Mouse (Mus musculus) heart, embryonic 15.5 days (tissue): ENCODE measurements around the gene M1ap. TPM values are rescaled to one million over a fixed set of nuclear protein-coding genes. Genes with fewer than 3 reads are reported as not detected.

Source experiments
- ATAC-seq: fragments of 200-750 bp; cut with Nextera tagmentation; replicated peaks from 2 replicates; pipeline ENCODE4 v1.8.0; 2017; ENCODE audit warnings: low read depth, moderate TSS enrichment; ENCODE audit not compliant: insufficient number of reproducible peaks, insufficient read depth, low FRiP score
- H3K27ac ChIP-seq: fragments of 300-500 bp; sonication (generic); 2 replicates; pipeline ENCODE4 v1.5.1; 2015; ENCODE audit warnings: mild to moderate bottlenecking, inconsistent platforms
- H3K27me3 ChIP-seq: fragments of 300-500 bp; sonication (generic); 2 replicates; pipeline ENCODE4 v1.6.1; 2015; ENCODE audit warnings: inconsistent platforms
- H3K36me3 ChIP-seq: fragments of 300-500 bp; sonication (generic); 2 replicates; pipeline ENCODE4 v1.6.1; 2015; ENCODE audit warnings: mild to moderate bottlenecking, inconsistent platforms
- H3K4me1 ChIP-seq: fragments of 300-500 bp; sonication (generic); replicated peaks from 2 replicates; pipeline ENCODE4 v1.6.1; 2015; ENCODE audit warnings: inconsistent platforms
- H3K4me2 ChIP-seq: fragments of 300-500 bp; sonication (generic); 2 replicates; pipeline ENCODE4 v1.6.1; 2015; ENCODE audit warnings: inconsistent platforms, mild to moderate bottlenecking, moderate library complexity
- H3K4me3 ChIP-seq: fragments of 300-500 bp; sonication (generic); 2 replicates; pipeline ENCODE4 v1.5.1; 2015; ENCODE audit warnings: mild to moderate bottlenecking, inconsistent platforms
- H3K9ac ChIP-seq: fragments of 300-500 bp; sonication (generic); 2 replicates; pipeline ENCODE4 v1.6.1; 2015; ENCODE audit warnings: mild to moderate bottlenecking, inconsistent platforms
- H3K9me3 ChIP-seq: fragments of 300-500 bp; sonication (generic); replicated peaks from 2 replicates; pipeline ENCODE4 v1.6.1; 2016; ENCODE audit warnings: inconsistent platforms
- WGBS: fragments of 180-500 bp; shearing (Covaris S2); methylation state at CpG from one replicate; pipeline ENCODE4 v1.1.7; 2015; ENCODE audit warnings: mixed read lengths; 5-methylcytosine and 5-hydroxymethylcytosine counted together
- polyA plus RNA-seq: library from polyadenylated mRNA; unstranded; fragments of >200 nt; fragmentation: Nextera tagmentation; extraction: Ambion mirVana; gene quantifications from 2 replicates; pipeline ENCODE4 v1.2.1, GENCODE M21; 2015

The M1ap gene
- polyA plus RNA-seq, 1 experiment from 2014 or later: 0.57 TPM

DNA sequence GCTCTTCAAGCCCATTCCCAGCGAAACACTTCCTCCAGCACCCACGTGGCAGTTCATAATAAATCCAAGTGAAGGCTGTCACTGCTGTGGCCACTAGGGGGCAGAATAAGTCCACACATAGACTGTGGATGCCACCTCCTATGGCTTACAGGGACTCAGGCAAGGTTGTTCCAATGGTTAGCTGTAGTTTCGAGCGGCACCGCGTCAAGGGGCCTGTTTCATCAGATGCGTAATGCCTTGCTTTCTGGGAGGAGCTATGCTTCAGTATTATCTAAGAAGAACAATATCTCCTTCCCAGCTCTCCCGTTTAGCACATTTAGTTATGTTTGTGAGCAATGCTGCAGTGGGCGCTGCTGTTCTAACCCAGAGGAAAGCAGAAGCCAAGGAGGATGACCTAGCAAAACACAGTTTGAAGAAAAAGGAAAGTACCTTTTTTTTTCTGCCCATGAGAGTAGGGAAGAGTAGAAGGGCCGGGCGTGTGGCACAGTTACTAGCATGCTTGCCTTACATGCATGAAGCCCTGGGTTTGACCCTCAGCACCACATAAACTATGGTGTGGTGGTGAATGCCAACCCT, 50.1 kb downstream of the M1ap start:
- Histone ChIP-seq H3K4me3 (peak overlapping the region; percentile 34), H3K9me3 (no peaks in the 10 kb centered on the region), H3K36me3 (no peaks in the 10 kb centered on the region), H3K4me1 (peaks cover 10% of the 10 kb centered on the region), H3K9ac (peak overlapping the region; percentile 21; the same call in 1 of the 2 replicates), H3K27ac (peak overlapping the region; percentile 72), H3K4me2 (peak overlapping the region; percentile 59), H3K27me3 (peaks cover 5% of the 10 kb centered on the region; the same call in 1 of the 2 replicates)
- WGBS: 7% methylated on average over 11 of the region's 11 CpGs
- peak; percentile 91 for ATAC-seq

DNA sequence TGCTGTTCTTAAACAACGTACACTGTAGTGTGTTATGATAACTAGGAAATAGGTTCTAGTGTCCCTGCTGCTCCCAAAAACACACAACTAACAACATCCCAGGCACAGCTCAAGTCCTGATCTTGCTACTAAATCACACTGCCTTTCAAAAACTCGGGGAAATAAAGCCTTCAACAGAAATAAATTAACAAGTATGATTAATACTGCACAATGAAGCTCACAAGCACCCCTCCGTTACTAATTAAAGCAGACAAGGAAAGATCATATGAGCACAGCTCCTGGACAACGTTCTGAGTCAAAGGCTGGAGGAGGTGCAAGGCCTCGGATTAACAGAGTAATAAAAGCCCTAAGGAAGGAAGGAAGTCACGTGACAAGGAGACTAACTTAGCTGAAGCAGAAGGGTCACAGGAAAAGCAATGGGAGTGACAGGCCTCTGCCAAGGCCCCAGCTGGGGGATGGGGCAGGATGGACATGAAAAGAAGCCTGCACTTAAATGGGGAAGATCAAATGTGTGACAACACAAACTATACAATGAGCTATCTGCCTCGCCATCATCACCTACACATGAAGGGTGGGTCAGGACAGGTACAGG, 50.9 kb downstream of the M1ap start:
- H3K4me3 ChIP-seq: no peak overlapping the region
- H3K36me3 ChIP-seq: no peaks in the 10 kb centered on the region
- H3K9me3 ChIP-seq: no peaks in the 10 kb centered on the region
- peaks cover 5% of the 10 kb centered on the region; the same call in 1 of the 2 replicates for H3K27me3 ChIP-seq
- no peak overlapping the region for H3K9ac ChIP-seq
- peak overlapping the region; percentile 59; the same call in 1 of the 2 replicates for H3K4me2 ChIP-seq
- peak overlapping the region; percentile 72 for H3K27ac ChIP-seq
- WGBS: 41% methylated on average over 7 of the region's 7 CpGs
- ATAC-seq: no peak; the same call in 1 of the 2 replicates
- peaks cover 10% of the 10 kb centered on the region for H3K4me1 ChIP-seq

DNA sequence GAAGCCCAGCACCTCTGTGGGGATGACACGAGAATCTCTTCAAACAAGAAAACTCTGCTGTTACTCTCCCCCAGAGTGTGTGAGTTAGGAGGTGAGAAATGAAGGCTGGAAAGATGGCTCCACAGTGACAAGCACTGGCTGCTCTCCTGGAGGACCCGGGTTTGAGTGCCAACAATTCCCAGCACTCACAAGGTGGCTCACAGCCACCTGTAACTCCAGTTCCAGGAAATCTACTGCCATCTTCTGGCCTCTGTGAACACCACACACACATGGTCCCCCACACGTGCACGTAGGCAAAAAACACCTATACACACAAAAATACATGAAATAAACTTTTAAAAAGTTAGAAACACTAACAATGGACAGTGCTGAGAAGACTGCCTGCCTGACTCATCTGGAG, 51.6 kb downstream of the M1ap start:
- peaks cover 5% of the 10 kb centered on the region; the same call in 1 of the 2 replicates for H3K27me3 ChIP-seq
- H3K9ac ChIP-seq: no peak overlapping the region
- no peak for ATAC-seq
- H3K9me3 ChIP-seq: no peaks in the 10 kb centered on the region
- H3K4me2 ChIP-seq: no peak overlapping the region
- H3K36me3 ChIP-seq: no peaks in the 10 kb centered on the region
- peaks cover 10% of the 10 kb centered on the region for H3K4me1 ChIP-seq
- H3K4me3 ChIP-seq: no peak overlapping the region
- 70% methylated on average over 4 of the region's 4 CpGs for WGBS
- no peak overlapping the region for H3K27ac ChIP-seq

DNA sequence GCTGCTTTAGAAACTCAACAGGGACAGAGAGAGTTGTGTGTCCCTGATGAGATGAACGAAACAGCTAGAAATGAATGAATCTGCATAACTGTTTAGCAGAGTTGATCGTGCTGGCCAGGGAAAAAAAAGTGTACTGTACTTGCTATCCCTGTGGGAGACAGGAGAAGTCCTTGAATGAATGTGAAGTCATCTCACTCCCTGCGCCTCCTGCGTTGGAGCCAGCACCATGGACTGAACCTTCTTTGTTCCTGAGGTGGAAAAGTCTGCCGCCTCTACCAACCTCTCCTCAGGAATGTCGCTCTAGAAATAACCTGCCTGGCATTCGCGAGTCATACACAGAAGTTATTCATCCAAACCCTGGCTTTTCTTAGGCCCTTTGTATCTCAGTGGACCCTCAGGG, 53.3 kb downstream of the M1ap start:
- H3K27me3 ChIP-seq: peaks cover 3% of the 10 kb centered on the region; the same call in 1 of the 2 replicates
- ATAC-seq: no peak

DNA sequence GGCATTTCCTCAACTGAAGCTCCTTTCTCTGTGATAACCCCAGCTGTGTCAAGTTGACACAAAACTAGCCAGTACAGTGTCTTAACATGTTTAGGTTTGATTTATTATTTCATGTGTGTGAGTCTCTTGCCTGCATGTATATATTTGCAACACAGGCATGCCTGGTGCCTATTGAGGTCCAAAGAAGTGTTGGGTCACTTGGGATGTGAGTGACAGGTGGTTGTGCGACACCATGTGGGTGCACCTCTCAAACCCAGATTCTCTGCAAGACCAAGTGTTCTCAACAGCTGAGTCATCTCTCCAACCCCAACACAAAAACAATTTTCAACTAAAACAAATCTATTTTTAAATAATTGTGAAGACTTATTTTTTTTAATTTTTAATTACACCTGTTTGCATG, 56.4 kb downstream of the M1ap start:
- H3K4me3 ChIP-seq: no peak overlapping the region
- no peaks in the 10 kb centered on the region for H3K36me3 ChIP-seq
- ATAC-seq: no peak
- H3K4me1 ChIP-seq: peaks cover 12% of the 10 kb centered on the region
- H3K9me3 ChIP-seq: no peaks in the 10 kb centered on the region
- H3K27me3 ChIP-seq: no peaks in the 10 kb centered on the region
- no peak overlapping the region for H3K9ac ChIP-seq
- no peak overlapping the region for H3K27ac ChIP-seq
- no peak overlapping the region for H3K4me2 ChIP-seq
- whole genome bisulfite sequencing: 85% methylated on average over 1 of the region's 1 CpGs

More for the DNA sequence above, 53.3 kb downstream of the M1ap start:
- Histone ChIP-seq H3K36me3 (no peaks in the 10 kb centered on the region), H3K27ac (no peak overlapping the region), H3K9me3 (no peaks in the 10 kb centered on the region), H3K4me2 (no peak overlapping the region), H3K4me3 (no peak overlapping the region), H3K4me1 (peaks cover 19% of the 10 kb centered on the region), H3K9ac (no peak overlapping the region)
- WGBS: 52% methylated on average over 8 of the region's 8 CpGs

DNA sequence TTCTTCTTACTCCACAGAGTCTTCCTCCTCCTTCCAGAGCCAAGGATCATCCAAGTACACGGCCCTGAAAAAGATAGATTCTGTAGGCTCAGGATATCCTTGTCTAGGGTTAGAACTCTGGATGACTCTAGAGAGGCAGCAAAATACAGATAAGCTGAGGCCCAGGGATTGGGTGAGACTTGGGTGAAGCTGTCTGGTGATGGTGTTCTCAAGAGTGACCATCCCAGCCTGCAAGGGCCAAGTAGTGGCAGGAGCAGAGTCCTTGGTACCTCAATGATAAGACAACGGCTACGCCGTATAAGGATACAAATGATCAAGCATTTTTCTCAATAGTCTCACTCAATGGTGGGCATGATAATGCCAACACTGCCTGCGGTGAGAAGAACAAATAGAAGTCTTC, 57.1 kb downstream of the M1ap start:
- H3K36me3 ChIP-seq: no peaks in the 10 kb centered on the region
- H3K9me3 ChIP-seq: no peaks in the 10 kb centered on the region
- H3K4me3 ChIP-seq: no peak overlapping the region
- peaks cover 12% of the 10 kb centered on the region for H3K4me1 ChIP-seq
- ATAC-seq: no peak
- no peak overlapping the region for H3K27ac ChIP-seq
- 84% methylated on average over 5 of the region's 5 CpGs for WGBS
- no peaks in the 10 kb centered on the region for H3K27me3 ChIP-seq
- H3K9ac ChIP-seq: no peak overlapping the region
- no peak overlapping the region for H3K4me2 ChIP-seq

DNA sequence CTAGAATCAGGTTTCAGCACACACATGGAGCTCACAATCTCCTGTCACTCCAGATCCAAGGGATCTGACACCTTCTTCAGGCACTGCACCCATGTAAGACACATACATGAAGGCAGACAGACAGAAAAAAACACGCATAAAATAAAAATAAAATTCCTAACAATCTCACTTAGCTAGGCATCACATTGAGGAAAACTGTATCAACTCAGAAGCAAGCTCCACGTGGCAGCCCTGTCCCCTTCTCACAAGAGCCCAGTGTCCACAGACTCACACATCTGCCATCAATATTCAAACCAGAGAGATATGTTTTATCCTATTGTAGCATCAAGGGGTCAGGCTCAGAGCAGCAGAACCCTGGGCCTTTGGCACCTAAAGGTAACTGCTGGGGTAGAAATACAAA, 57.6 kb downstream of the M1ap start:
- H3K4me3 ChIP-seq: no peak overlapping the region
- 77% methylated on average over 2 of the region's 2 CpGs for WGBS
- no peak overlapping the region for H3K9ac ChIP-seq
- no peak for ATAC-seq
- peak overlapping the region; percentile 44; the same call in 1 of the 2 replicates for H3K27ac ChIP-seq
- no peaks in the 10 kb centered on the region for H3K36me3 ChIP-seq
- H3K4me2 ChIP-seq: peak overlapping the region; percentile 22
- H3K27me3 ChIP-seq: no peaks in the 10 kb centered on the region
- no peaks in the 10 kb centered on the region for H3K9me3 ChIP-seq
- H3K4me1 ChIP-seq: peaks cover 12% of the 10 kb centered on the region

DNA sequence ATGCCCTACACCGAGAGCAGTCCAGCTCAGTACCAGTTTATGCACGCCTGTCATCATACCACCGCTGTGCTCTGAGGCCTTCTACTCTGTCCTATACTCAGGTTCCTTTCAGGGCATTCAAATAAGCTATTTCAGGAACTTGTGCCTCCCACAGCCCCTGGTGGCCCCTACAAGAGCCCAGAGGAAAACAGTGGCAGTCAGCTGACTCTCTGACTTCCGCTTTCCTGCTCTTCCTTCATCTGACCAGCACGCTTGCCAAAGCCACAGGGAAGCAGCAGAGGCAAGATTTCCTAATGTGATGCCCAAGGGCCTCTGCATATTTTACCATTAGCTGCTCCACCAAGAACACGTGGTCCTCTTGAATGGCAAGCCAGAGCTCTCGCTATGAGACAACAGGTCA, 58.2 kb downstream of the M1ap start:
- peak; percentile 57 for ATAC-seq
- Histone ChIP-seq H3K36me3 (no peaks in the 10 kb centered on the region), H3K9me3 (no peaks in the 10 kb centered on the region), H3K9ac (no peak overlapping the region), H3K4me2 (peak overlapping the region; percentile 22), H3K27me3 (no peaks in the 10 kb centered on the region), H3K4me1 (peaks cover 12% of the 10 kb centered on the region), H3K27ac (peak overlapping the region; percentile 44), H3K4me3 (no peak overlapping the region)
- 30% methylated on average over 7 of the region's 7 CpGs for WGBS

DNA sequence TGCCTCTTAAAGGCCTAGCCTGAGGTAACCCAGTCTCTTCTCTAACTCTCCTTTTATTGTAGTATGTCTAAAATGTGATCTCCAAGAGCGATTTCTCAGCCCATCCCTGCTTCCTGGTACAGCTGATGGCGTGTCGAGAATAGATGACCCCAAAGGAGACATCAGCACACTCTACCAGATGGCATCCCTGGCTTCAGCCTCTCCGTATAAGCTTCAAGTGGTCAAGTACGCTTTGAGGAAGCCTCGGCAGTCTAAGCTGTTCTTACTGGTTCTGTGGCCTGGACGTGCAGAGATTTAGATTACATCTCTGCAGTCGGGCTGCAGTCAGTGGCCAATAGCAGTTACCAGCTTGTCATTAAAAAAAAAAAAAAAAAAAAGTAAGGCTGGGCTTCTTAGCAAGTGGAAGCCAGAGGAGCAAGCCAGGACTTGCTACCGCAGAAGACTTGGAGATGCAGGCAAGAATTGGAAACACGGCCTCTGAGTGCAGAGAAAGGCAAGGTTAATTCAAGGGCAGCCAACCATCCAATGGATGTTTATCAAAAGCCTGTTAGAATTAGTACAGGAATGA, 58.8 kb downstream of the M1ap start:
- Histone ChIP-seq H3K4me2 (no peak overlapping the region), H3K27ac (peak overlapping the region; percentile 44), H3K27me3 (no peaks in the 10 kb centered on the region), H3K9ac (no peak overlapping the region), H3K4me3 (no peak overlapping the region), H3K9me3 (no peaks in the 10 kb centered on the region), H3K36me3 (no peaks in the 10 kb centered on the region), H3K4me1 (peaks cover 12% of the 10 kb centered on the region)
- ATAC-seq: no peak
- 79% methylated on average over 10 of the region's 10 CpGs for WGBS

DNA sequence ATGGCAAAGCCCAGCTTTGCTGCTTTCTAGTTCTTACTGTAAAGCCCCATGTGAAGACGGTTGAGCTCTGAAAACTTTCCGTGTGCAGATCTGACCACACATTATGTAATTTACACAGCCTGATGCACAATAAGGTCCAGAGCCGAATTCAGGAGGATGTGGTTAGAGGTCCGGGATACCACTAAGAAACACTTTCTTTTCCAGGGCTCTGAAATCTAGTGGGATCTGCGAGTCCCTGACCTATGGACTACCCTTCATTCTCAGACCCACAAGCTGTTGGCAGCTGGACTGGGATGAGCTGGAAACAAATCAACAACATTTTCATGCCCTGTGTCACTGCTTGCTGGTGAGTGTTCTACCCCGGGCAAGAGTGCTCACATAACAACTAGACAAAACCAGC, 59.4 kb downstream of the M1ap start:
- H3K9ac ChIP-seq: no peak overlapping the region
- no peaks in the 10 kb centered on the region for H3K27me3 ChIP-seq
- H3K27ac ChIP-seq: no peak overlapping the region
- no peaks in the 10 kb centered on the region for H3K36me3 ChIP-seq
- WGBS: 81% methylated on average over 6 of the region's 6 CpGs
- no peak overlapping the region for H3K4me3 ChIP-seq
- H3K4me2 ChIP-seq: no peak overlapping the region
- H3K4me1 ChIP-seq: peaks cover 12% of the 10 kb centered on the region
- ATAC-seq: no peak
- H3K9me3 ChIP-seq: no peaks in the 10 kb centered on the region

DNA sequence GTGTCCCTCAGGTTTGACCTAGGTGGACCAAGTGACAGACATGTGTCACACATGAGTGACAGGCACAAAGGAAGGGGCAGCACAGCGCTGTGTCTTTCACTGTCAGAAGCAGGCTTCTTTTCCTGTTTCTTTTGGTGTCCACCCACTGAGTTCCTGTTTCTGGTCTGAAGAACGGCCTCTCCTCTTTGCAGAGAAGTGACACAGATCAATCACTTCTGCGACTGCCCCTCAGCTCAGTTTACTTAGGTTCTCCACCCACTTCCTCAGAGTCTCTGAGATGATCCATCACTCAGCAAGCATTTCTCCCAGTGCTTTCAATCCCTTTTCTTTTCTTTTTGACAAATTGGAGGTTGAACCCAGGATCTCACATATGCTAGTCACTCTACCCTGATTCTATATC, 62.0 kb downstream of the M1ap start:
- 57% methylated on average over 3 of the region's 3 CpGs for WGBS
- peaks cover 12% of the 10 kb centered on the region for H3K4me1 ChIP-seq
- no peak overlapping the region for H3K4me3 ChIP-seq
- no peak for ATAC-seq
- no peak overlapping the region for H3K4me2 ChIP-seq
- no peak overlapping the region for H3K27ac ChIP-seq
- H3K36me3 ChIP-seq: no peaks in the 10 kb centered on the region
- H3K9me3 ChIP-seq: no peaks in the 10 kb centered on the region
- no peak overlapping the region for H3K9ac ChIP-seq
- H3K27me3 ChIP-seq: no peaks in the 10 kb centered on the region

DNA sequence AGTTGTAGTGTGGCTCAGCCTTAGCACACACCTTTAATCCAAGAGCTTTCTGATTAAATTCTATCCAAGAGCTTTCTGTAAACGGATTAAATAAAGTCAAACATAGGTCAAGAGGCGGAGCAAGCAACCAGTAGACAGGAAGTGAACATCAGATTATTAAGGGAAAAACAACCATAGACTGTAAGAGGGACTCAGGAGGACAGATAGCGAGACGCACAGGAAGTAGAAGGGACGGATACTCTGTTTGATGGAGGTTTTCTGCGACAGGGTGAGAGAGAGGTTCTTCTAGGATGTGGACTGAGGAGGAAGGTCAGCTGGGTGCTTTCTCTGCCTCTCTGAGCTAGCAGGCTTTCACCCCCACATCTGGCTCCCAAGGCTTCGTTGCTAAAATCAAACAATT, 63.3 kb downstream of the M1ap start:
- Histone ChIP-seq H3K4me2 (no peak overlapping the region), H3K4me3 (no peak overlapping the region), H3K36me3 (no peaks in the 10 kb centered on the region), H3K9ac (no peak overlapping the region), H3K4me1 (peaks cover 3% of the 10 kb centered on the region), H3K9me3 (no peaks in the 10 kb centered on the region), H3K27me3 (no peaks in the 10 kb centered on the region), H3K27ac (no peak overlapping the region)
- WGBS: 43% methylated on average over 7 of the region's 7 CpGs
- ATAC-seq: no peak
